Mouse (Mus musculus) neutrophil, adult 5-6 weeks (primary cell): ENCODE results near the gene Fxn. TPM values are rescaled to one million over a fixed set of nuclear protein-coding genes. Genes with fewer than 3 reads are reported as not detected.
"Not testable (repeated sequence)": the region's sequence is repeated elsewhere in the genome, so short reads cannot be mapped to it uniquely, and the experiment has no call there.

Experiments
- ATAC-seq: fragments of 151-379, 151-347 bp; 2 replicates; pipeline ENCODE4 v1.8.0; 2017; ENCODE audit warnings: mild to moderate bottlenecking, moderate TSS enrichment; ENCODE audit not compliant: insufficient number of reproducible peaks, poor library complexity, low FRiP score, severe bottlenecking; ENCODE audit errors: extremely low read depth
- total RNA-seq: library from RNA; stranded (forward); fragments of 200-1000 nt; gene quantifications from 2 replicates; pipeline ENCODE4 v1.2.3, GENCODE M21; 2017

The Fxn gene
- total RNA-seq, 1 experiment from 2014 or later = 4.5 TPM

DNA sequence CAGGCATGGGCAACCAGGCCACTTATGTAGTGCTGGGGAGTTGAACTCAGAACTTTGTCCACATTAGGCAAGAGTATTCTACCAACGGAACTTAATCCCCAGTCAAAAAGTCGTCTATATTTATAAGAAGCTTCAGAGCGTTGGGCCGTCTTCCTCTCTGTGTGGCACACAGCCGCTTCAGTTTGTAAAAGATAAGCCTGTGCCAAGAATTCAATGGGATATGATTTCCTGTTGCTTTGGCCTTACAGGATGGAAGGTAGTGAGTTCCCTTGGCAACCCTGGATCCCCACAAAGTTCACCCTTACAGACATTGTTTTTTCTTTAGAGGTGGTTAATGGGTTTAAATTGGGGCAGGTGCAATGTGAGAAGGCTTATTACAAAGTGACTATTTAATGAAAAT lies 22.0 kb downstream of the Fxn start:
- no peak for ATAC-seq

DNA sequence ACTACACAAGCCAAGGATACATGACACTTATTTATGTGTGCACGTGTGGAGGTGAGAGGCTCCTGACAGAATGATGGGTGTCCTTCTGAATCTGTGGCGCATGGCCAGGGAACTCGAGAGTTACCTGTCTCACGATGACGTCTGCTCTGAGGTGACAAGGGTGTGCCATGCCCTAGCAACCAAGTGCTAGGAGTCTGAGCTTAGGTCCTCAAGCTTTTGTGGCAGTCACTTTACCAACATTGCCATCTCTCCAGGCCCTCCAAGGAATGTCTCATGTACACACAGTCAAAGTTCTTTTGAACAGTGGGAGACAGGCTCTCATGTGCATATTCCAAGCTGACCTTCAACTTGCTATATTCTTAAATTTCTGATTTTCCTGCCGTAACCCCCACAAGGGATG lies 22.4 kb downstream of the Fxn start:
- ATAC-seq = no peak

DNA sequence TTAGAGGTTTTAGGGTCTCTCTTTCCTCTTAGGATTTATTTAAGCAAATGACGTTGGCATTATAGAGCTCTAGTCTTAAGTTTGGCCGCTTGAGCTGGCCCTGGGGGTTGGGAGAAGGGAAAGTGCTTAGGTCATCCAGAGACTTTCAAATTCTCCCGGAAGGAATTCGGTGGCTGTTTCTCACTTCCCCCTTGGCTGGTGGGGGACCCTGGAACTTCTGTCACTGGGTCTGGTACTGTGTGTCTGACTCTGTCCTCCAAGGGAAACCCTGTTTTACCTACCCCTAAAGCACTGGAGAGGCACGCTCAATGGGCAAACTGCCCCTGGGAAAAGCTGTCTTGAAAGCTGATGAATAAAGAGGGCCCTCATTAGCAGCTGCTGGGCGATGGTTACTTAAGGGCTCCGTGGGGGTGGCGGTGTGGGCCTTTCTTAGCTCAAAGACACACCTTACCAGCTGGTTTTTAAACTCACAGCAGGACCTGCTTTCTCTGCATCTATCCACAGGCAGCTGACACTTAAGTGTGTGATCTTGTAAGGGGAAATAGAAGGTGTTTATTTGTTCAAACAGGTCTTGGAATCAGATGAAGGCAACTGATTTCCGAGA lies 26.6 kb downstream of the Fxn start:
- ATAC-seq = no peak

DNA sequence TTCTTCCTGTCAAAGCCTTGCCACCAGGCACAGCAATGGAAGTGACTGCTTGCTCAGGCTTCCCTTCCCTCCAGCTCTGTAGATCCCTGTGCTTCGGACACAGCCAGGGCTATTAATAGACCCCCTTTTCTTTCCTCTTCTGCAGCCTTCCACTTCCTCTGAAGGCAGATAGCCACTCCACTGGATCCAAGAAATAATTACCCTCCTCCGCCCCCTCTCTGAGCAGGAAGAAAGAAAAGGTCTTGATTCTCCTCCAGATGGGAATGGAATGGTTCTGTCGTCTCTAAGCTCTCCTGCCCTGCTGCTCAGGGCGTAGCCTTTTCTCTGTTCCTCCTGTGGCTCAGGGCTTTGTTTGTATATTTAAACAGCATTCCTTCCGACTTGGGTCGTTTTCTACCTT lies 28.5 kb downstream of the Fxn start:
- ATAC-seq = no peak

DNA sequence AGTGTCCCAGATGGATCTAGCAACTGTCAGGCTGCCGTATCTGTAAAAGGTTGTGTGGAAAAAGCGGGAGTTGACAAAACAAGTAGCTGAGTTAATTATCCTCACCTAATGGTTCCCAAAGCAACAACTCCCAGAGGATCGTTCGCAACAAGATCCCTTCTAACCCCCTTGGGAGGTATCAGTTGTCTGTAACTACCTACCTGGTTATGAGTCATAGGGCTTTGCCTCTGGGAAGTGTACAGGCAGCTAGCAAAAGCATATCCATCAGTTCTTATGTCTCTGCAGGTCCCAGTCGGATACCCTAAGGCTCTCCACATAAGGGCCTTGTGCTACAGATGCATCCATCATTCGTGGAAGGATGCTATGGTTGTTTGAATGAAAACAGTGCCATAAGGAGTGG lies 37.1 kb downstream of the Fxn start:
- ATAC-seq = no peak

DNA sequence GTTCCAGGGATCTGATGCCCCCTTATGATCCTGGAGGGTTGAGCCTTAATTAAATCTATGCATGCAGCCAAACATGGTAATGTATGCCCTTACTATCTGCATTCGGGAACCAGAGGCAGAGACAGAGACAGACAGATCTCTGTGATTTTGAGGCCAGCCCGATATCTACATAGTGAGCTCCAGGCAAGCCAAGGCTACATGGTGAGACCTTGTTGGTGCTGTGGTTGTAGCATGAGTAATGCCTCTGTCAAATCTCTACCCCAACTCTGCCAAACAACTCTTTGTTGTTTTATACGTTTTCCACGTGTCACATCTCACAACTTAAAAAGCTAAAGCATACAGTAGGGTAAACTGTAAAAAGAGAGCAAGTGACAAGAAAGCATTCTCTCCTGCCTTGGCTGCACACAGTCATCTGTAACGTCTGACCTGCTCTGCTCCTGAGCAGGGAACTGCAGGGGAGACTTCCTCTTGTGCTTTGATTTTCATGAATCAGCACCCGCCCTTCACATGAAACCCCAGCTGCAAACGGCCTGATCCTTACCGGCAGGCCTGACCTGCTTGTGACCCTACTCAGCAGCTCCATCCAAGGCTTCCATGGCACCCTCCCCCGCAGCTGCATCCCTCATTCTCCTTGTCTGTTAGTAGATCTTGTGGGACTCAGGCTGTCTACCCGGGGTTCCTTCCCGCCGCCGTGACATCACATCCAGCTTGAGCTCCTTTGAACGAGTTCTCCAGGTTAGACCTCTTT lies 38.4 kb downstream of the Fxn start:
- ATAC-seq = no peak

DNA sequence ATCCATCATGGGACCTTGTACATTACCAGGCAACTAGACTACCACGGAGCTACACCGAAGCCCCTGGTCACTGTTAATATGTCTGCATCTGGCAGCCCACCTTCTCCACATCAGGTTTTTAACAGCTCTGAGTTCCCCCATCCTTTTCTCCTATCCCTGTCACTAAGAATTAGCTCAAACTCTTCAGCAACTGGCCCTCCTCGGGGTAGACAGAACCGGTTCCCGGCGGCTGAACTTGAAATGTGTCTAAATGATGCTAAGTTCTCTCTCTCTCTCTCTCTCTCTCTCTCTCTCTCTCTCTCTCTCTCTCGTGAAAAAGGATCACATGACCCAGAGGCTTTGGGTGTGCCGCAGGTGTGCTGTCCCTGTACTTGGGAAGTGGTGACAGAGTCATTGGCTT lies 39.1 kb downstream of the Fxn start:
- no peak for ATAC-seq

DNA sequence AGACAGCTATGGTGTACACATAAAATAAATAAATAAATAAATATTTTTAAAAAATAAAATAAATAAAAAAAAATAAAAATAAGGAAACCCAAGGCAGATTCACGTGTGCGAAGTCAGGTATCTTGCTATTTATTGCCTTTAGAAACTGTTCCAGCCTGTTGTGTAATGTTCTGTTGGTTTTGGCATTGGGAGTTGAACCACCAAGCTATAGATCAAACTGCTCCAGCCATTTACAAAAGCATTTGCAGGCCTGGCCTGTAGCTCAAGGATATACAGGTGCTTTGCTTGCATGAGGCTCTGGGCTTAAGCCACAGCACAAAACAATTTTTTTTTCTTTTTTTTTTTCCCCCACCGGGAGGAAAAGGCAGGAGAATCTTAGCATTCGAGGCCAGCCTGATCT lies 42.4 kb downstream of the Fxn start:
- no peak for ATAC-seq

DNA sequence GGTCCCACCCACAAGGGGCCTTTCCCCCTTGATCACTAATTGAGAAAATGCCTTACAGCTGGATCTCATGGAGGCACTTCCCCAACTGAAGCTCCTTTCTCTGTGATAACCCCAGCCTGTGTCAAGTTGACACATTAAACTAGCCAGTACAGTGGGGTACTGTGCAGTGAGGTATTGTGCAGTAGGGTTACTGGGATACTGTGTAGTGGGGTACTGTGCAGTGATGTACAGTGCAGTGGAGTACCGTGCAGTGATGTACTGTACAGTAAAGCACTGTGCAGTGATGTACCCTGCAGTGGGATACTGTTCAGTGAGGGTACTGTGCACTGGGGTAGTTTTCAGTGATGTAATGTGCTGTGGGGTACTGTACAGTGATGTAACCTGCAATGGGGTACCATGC lies 48.0 kb downstream of the Fxn start:
- ATAC-seq = not testable (repeated sequence)

DNA sequence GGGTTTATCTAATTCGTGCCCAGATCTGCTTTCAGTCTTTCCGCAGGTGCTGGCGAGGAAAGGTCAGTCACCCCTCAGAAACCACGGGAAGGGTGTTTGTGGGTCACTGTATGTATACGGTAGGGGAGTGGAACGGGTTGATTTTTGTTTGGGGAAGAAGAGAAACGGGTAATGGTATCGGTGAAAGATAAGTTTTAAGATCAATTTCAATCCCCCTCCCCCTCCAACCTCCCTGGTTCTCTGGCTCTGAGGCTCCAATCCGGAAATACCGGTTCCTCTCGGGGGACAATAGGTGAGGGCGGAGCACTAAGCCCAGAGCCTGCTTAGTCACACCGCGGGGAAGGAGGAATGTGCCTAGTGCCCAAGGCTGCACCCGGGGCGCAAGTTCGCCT lies 55.1 kb downstream of the Fxn start:
- 0 out of 2 replicates have a peak, but pooled peaks have one; percentile 19 for ATAC-seq

DNA sequence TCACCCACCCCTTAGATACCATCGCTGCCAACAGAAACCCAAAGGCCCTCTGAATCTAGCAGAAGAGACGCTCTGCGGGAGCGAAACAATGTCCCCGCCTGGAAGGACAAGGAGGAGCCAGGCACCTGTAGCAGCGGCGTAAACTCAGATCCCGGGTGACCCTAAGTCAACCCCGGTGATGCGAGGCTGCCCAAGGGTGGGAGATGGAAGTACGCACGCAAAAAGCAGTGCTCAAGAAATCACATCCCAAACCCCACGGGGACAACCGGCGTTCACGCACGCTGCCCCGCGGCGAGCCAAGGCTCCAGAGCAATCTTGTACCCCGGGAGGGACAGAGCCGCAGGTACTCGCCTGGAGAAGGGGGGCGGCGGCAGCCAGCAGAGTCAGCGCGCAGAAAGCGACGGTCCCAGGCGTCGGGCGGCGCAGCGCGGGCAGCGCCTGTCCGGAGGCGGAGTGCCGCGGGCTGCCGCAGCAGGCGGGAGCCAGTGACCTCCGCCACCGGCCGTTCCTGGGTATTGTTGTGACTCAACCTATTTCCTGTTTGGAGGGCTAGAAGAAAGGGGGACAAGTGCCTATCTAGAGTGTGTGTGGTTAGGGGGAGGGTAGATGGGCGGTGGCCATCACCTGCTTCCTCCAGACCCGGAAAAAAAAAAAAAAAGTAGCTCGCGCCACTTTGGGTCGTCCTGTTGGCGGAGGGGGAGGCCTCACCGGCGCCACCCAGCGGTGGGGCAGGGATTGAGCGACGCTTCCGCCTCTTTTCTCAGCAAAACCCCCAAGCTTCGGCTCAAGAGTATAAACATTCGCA lies 55.7 kb downstream of the Fxn start, which contains the start of gene Tjp2:
Gene Tjp2, minus strand, starts transcription at position 531 of the 805 bp plus-strand sequence.
- 0 out of 2 replicates have a peak, but pooled peaks have one; percentile 13 for ATAC-seq

DNA sequence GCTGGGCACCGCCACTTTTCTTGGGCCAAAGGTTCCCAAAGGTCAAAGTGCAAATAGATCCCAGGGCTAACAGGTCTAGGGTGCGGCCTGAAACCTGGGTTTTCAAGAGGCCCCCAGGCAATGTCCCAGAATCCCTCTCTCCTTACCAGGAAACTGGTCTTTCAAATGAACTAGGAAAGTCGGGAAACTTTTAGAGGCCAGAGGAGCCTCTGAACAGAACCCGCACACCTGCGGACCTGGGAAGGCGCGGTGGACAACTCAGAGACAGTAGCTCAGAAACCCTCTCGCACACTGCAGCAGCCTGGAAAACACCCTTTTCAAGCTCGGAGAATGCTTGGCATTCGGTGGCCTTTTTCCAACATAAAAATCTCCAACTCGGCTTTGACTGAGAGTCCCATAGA lies 56.6 kb downstream of the Fxn start:
- ATAC-seq = no peak

DNA sequence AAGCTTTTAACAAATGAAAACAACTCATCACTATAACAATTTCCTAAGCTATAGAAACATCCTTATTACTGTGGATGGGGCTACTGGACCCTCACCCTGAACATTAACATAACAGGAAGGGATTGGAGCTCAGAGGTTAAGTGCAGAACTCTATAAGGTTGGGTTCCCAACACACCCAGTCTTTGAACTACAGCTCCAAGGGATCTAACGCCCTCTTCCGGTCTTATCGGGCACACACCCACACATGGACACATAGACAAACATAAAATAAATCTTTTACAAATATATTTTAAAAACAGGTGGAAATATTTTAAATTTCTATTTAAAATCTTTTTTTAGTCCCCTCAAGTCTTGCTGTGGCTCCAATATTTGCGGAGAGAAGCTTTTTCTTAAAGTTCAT lies 59.0 kb downstream of the Fxn start:
- no peak for ATAC-seq

DNA sequence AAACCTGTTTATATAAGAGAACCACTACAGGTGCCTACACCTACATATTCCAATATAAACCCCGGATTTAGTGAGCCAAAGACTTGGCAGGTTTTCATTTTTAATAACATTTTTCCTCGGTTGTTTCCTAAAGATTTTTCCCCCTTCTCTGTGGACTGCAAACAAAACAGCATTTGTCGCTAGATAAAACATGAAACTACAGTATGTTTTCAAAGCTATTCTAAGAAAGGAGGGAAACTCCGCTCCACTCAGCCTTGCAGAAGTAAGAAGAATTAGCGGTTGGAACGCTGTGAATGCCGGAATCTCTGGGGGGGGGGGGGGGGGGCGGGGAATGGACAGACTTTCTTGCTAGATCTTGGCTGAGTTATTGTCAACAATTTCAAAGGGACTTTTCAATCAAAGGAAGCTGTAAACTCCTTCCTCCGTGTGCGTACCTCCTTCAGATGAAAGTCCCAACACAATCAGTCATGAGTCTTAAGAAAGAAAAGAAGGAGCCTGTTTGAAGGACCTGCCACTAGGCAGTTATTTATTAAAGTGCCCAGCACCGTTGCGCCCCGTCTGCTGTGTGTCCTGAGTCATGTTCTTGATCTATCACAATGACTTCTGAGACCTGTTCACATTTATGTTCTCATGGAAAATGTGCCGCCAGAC lies 59.5 kb downstream of the Fxn start:
- ATAC-seq = no peak

DNA sequence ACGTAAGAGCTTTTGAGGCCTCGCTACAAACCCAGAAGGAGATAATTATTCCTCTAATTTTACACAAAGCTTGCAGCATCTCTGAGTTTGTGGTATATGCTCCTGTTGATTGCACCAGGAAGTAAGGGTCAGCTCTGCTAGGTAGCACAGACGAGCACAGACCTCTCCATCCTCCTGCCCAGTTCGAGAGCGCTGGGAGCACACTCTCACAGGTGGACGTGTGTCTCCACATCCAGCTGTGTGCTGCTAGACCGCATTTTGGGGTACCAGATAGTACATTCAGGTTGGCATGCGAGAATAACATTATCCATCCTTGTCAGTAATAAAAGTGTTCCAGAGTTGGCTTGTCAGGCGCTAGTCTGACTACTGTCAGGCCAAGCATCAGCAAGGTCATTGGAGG lies 61.4 kb downstream of the Fxn start:
- ATAC-seq = no peak

DNA sequence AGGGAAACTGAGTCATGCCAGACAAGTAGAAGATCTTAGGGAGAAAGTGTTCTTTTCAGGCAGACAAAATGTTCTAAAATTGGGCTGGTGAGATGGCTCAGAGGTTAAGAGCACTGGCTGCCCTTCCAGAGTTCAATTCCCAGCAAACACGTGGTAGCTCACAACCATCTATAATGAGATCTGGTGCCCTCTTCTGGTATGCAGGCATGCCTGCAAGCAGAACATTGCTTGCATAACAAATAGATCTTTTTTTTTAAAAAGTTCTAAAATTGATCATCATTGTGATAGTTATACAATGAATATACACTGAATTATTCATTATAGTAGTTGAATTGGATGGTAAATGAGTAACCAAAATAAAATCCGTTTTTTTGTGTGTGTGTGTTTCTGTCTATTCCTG lies 62.1 kb downstream of the Fxn start:
- ATAC-seq = no peak

DNA sequence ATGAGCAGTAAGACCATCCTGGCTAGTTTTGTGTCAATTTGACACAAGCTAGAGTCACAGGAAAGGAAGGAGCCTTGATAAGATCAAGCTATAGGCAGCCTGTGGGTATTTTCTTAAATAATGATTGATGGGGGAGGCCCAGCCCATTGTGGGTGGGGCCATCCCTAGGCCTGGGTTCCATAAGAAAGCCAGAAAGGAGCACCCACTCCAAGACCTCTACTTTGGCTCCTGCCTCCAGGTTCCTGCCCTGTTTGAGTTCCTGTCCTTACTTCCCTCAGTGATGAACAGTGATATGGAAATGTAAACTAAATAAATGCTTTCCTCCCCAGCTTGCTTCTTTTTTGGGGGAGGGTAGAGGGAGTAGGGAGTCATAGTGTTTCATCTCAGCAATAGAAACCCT lies 62.6 kb downstream of the Fxn start:
- ATAC-seq = no peak

DNA sequence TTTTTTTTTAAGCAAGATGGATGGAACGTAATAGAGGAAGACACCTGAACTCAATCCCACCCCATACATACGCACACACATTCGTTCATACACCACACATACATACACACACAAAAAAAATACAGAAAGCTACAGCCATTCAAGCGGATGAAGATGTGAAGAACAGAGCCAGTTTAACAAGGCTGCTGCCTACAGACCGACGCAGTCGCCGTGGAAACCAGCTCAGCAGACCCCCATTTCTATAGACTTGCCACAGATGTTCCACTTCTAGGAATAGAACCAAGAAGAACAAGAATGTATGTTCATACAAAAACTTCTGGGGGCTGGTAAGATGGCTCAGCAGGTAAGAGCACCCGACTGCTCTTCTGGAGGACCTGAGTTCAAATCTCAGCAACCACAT lies 63.6 kb downstream of the Fxn start:
- no peak for ATAC-seq

DNA sequence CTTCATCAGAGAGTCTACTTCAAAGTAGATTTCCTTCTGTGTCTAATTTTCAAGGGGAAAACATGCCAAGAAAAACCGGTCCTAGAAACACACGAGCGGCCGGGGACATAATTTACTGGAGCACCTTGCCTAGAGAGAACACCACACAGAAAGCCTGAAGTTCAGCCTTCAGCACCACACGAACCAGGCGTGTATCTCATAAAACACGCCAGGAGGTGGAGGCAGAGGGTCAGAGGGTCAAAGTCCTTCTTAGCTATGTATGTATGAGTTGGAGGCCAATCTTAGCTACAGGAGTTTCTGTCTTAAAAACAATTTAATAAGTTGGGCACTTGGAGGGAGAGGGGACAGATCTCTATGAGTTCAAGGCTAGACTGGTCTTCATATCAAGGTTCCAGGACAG lies 65.5 kb downstream of the Fxn start:
- ATAC-seq = no peak

DNA sequence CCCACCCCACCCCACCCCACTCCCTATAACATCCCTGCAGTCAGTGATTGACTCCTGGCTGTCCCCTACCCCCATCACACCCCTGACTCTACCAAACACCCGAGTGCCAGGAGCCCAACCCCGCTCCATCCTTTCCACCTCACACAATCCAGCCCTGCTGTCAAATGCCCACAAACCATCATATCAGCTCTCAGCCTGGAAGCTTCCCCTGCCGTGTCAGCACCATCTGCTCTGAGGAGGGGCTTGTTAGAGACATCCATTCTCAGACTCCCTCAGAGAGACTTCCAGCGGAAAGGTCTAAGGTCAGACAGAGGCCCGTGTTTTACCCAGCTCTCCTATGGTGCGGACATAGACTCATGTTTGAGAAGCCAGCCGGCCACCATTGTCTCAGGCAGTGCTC lies 67.1 kb downstream of the Fxn start:
- no peak for ATAC-seq
